Mouse (Mus musculus) lung, adult 2 months (tissue): ENCODE results near the gene Smim10l2a.

ENCODE experiments used
- CTCF ChIP-seq: fragments of 200-500 bp; IDR thresholded peaks from 2 replicates; pipeline ENCODE4 v1.5.1; 2011; ENCODE audit warnings: mild to moderate bottlenecking, low read length, control low read depth; ENCODE audit not compliant: insufficient read depth
- POLR2A ChIP-seq: fragments of 200-500 bp; IDR thresholded peaks from 2 replicates; pipeline ENCODE4 v1.6.1; 2011; ENCODE audit warnings: low read depth, mild to moderate bottlenecking, control low read depth, low read length, borderline replicate concordance; ENCODE audit errors: extremely low read depth

GRCm38 (mm10) chrX:56417541-56417940, 43.2 kb downstream of the Smim10l2a start:
- TF ChIP-seq CTCF = no peak
- no peak for TF ChIP-seq POLR2A
